Mouse (Mus musculus) forebrain, embryonic 12.5 days (tissue): ENCODE results near the gene Veph1. TPM values are rescaled to one million over a fixed set of nuclear protein-coding genes. Genes with fewer than 3 reads are reported as not detected.

Experiments
- ATAC-seq: fragments of 200-750 bp; cut with Nextera tagmentation; 2 replicates; pipeline ENCODE4 v1.8.0; 2017; ENCODE audit warnings: moderate TSS enrichment; ENCODE audit not compliant: low FRiP score
- H3K27ac ChIP-seq: fragments of 300-500 bp; sonication (generic); 2 replicates; pipeline ENCODE4 v1.5.1; 2016; ENCODE audit warnings: mild to moderate bottlenecking
- H3K27me3 ChIP-seq: fragments of 300-500 bp; sonication (generic); 2 replicates; pipeline ENCODE4 v1.6.1; 2016; ENCODE audit warnings: mild to moderate bottlenecking
- H3K36me3 ChIP-seq: fragments of 300-500 bp; sonication (generic); replicated peaks from 2 replicates; pipeline ENCODE4 v1.6.1; 2016; ENCODE audit warnings: mild to moderate bottlenecking
- H3K4me1 ChIP-seq: fragments of 300-500 bp; sonication (generic); 2 replicates; pipeline ENCODE4 v1.6.1; 2016
- H3K4me2 ChIP-seq: fragments of 300-500 bp; sonication (generic); 2 replicates; pipeline ENCODE4 v1.6.1; 2016; ENCODE audit warnings: mild to moderate bottlenecking, moderate library complexity
- H3K4me3 ChIP-seq: fragments of 300-500 bp; sonication (generic); replicated peaks from 2 replicates; pipeline ENCODE4 v1.5.1; 2016; ENCODE audit warnings: mild to moderate bottlenecking
- H3K9ac ChIP-seq: fragments of 300-500 bp; sonication (generic); 2 replicates; pipeline ENCODE4 v1.6.1; 2016; ENCODE audit warnings: mild to moderate bottlenecking
- H3K9me3 ChIP-seq: fragments of 300-500 bp; sonication (generic); 2 replicates; pipeline ENCODE4 v1.6.1; 2016
- WGBS: fragments of 180-500 bp; shearing (Covaris S2); methylation state at CpG from one replicate; pipeline ENCODE4 v1.1.7; 2016; 5-methylcytosine and 5-hydroxymethylcytosine counted together
- polyA plus RNA-seq: library from polyadenylated mRNA; unstranded; fragments of >200 nt; fragmentation: Nextera tagmentation; extraction: Ambion mirVana; gene quantifications from 2 replicates; pipeline ENCODE4 v1.2.1, GENCODE M21; 2016

Veph1 gene
- polyA plus RNA-seq, 1 experiment from 2014 or later = 16.7 TPM

DNA sequence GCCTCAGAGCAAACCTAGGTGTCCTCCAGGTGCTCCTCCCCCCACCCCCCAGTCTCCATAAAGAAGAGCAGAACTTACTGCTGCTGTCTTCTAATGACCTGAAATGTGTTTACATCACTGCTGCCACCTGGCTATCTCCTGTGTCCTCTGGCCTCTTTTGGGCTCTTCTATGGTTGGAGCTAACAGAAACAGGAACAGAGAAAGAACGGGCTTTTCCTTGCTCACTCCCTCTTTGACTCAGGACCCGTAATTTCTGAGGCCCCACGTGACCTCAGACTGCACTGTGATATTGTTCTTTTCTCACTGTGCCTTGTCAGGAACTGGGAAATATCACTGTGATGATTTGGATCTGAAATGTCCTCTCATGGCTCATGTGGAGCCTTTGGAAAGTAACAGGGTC is 271.2 kb downstream of the Veph1 start:
- no peaks in the 10 kb centered on the region for H3K27me3 ChIP-seq
- ATAC-seq = no peak
- H3K27ac ChIP-seq = no peak overlapping the region
- H3K9ac ChIP-seq = no peak overlapping the region
- no peak overlapping the region for H3K4me3 ChIP-seq
- no peaks in the 10 kb centered on the region for H3K36me3 ChIP-seq
- H3K4me2 ChIP-seq = no peak overlapping the region
- WGBS = 88% methylated on average over 3 of the region's 3 CpGs
- no peaks in the 10 kb centered on the region for H3K4me1 ChIP-seq
- no peaks in the 10 kb centered on the region for H3K9me3 ChIP-seq

DNA sequence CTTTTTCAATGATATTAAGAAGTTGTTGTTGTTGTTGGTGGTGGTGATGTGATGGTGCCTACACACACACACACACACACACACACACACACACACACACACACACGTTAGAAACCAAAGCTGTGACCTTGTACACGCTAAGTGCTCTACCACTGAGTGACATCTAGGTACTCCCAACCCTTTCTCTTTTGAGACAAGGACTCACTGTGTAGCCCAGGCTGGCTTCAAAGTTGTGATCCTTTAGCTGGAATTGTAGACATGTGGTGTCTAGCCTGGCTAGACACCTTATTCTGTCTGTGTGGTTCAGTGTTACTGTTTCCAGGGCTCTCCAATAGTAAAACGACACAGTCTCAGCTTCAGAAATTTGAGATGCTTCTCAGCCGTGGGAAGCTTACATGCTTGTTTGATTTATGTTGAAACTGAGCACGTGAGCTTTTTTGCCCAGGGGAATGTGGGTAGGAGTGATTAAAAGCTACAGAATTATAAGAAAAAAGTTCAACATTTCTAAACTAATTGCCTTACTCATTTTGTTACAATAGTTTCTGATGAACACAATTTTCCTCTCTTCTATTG is 272.3 kb downstream of the Veph1 start:
- 78% methylated on average over 5 of the region's 5 CpGs for WGBS
- Histone ChIP-seq H3K4me1 (no peaks in the 10 kb centered on the region), H3K27me3 (no peaks in the 10 kb centered on the region), H3K9ac (no peak overlapping the region), H3K4me3 (no peak overlapping the region), H3K27ac (no peak overlapping the region), H3K4me2 (no peak overlapping the region), H3K9me3 (no peaks in the 10 kb centered on the region), H3K36me3 (no peaks in the 10 kb centered on the region)
- ATAC-seq = no peak

DNA sequence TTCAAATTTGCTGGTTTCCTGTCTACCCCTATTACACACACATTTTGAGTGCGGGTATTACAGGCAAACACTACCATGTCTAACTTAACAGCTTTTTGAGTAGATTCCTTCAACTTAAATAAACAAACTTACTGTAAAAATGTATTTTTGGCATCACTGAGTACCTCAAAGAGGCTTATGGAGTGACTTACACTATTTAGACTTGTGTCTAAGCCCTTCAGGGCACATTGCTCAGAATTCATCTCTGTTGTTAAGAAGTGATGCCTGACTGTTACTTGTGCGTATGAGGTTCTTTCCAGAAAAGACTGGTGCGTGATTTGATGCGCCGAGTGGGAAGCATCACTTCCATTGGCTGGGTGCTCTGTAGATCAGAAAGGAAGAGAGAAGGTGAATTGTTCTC is 277.5 kb downstream of the Veph1 start:
- Histone ChIP-seq H3K4me2 (no peak overlapping the region), H3K36me3 (no peaks in the 10 kb centered on the region), H3K27me3 (no peaks in the 10 kb centered on the region), H3K4me1 (no peaks in the 10 kb centered on the region), H3K9me3 (no peaks in the 10 kb centered on the region), H3K27ac (no peak overlapping the region), H3K9ac (no peak overlapping the region), H3K4me3 (no peak overlapping the region)
- 94% methylated on average over 5 of the region's 5 CpGs for WGBS
- no peak for ATAC-seq

GRCm38 (mm10) chr3:66007632-66008401 is 288.8 kb downstream of the Veph1 start:
- Histone ChIP-seq H3K4me1 (no peaks in the 10 kb centered on the region), H3K27ac (no peak overlapping the region), H3K9ac (no peak overlapping the region), H3K27me3 (no peaks in the 10 kb centered on the region), H3K36me3 (no peaks in the 10 kb centered on the region), H3K4me3 (no peak overlapping the region), H3K4me2 (no peak overlapping the region), H3K9me3 (no peaks in the 10 kb centered on the region)
- ATAC-seq = no peak
- WGBS = 79% methylated on average over 3 of the region's 3 CpGs

DNA sequence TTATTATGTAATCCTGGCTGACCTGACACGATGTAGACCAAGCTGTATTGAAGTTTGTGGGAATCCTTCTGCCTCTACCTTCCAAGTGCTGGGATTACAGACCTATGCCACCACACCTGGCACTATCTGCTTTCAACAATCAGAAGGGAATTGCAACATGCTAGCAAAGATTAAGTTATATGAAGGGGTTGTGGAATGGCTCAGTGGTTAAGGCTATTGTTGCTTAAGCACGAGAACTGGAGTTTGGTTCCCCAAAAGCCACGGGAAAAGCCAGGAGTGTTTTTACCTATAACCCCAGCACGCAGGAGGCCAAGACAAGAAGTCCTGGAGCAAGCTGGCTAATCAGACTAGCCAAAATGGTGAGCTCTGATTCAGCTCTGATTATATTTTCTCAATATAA is 291.6 kb downstream of the Veph1 start:
- Histone ChIP-seq H3K9me3 (no peaks in the 10 kb centered on the region), H3K27ac (no peak overlapping the region), H3K4me2 (no peak overlapping the region), H3K36me3 (no peaks in the 10 kb centered on the region), H3K27me3 (no peaks in the 10 kb centered on the region), H3K4me3 (no peak overlapping the region), H3K9ac (no peak overlapping the region), H3K4me1 (no peaks in the 10 kb centered on the region)
- 83% methylated on average over 4 of the region's 4 CpGs for WGBS
- ATAC-seq = no peak

- no peaks in the 10 kb centered on the region for H3K4me1 ChIP-seq
- WGBS = 74% methylated on average over 7 of the region's 7 CpGs
- no peak overlapping the region for H3K4me2 ChIP-seq
- H3K9ac ChIP-seq = no peak overlapping the region
- no peak for ATAC-seq
- no peak overlapping the region for H3K27ac ChIP-seq
- H3K27me3 ChIP-seq = no peaks in the 10 kb centered on the region
- no peaks in the 10 kb centered on the region for H3K9me3 ChIP-seq
- no peak overlapping the region for H3K4me3 ChIP-seq
- H3K36me3 ChIP-seq = no peaks in the 10 kb centered on the region
These were observed 292.3 kb downstream of the Veph1 start for GRCm38 (mm10) chr3:66004220-66004951.

Other genes starting within 250 kb of the Veph1 start
- 34.9 and 45.4 TPM in 2 replicates for gene Ptx3, start 76.9 kb downstream of the Veph1 start, polyA plus RNA-seq